Mouse (Mus musculus): ENCODE measurements around the gene Chrnb2.

DNA sequence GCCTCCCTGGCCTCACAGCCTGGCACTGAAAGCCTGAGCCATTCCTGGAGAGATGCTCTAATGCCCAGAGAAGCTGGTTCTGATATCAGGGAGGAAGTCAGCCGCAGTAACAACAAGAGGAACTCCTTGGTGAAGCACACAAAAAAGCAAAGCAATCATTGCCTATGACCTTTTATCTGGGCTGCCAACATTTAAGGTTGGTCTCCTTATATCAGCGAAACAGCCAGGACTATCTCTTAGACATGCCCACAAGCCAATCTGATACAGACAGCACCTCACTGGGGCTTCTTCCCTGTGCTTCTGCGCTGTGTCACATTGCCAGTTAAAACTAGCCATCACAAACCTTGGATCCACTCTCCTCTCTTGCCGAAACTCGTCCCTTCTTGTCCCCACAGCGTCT lies 25.9 kb downstream of the Chrnb2 start:
- TF ChIP-seq CTCF (IDR thresholded peaks at IDR 0.05; ENCODE audit: low read depth) (no peak), EP300 (IDR thresholded peaks at IDR 0.05; ENCODE audit: low read depth) (no peak)

Data from liver, postnatal 0 days (tissue).